Mouse (Mus musculus): ENCODE data around the gene Mapk8ip2. TPM values are rescaled to one million over a fixed set of nuclear protein-coding genes. Genes with fewer than 3 reads are reported as not detected.

Mapk8ip2 gene
- polyA plus RNA-seq, 1 experiment from 2014 or later = 2.0 TPM

DNA sequence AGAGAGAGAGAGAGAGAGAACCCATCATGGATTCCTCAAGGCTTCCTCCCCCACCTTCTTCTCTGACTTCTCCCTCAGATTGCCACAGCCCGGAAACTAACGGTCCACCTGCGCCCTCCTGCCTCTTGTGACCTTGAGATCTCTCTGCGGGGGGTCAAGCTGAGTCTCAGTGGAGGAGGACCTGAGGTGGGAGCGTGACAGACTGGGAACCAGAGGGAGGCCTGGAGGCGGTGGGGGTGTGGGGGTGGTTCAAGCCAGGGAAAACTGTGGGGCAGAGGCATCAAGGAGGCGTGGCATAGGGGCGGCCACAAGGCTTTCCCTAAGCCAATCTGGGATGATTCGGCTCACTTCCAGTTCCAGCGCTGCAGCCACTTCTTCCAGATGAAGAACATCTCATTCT lies 6.6 kb downstream of the Mapk8ip2 start:
- no peak overlapping the region for H3K4me2 ChIP-seq (replicated peaks; ENCODE audit: low read depth)
- no peak overlapping the region for H3K9ac ChIP-seq (ENCODE audit: low read depth, low read length)
- no peak overlapping the region for H3K4me3 ChIP-seq (ENCODE audit: low read depth, low read length)
- TF ChIP-seq CTCF (IDR thresholded peaks at IDR 0.05; ENCODE audit: low read depth) = no peak
- no peak overlapping the region for H3K27ac ChIP-seq (ENCODE audit: low read depth, low read length)
- WGBS = 65% methylated on average over 10 of the region's 10 CpGs
- no peaks in the 10 kb centered on the region for H3K9me3 ChIP-seq (ENCODE audit: control insufficient read depth)
- no peaks in the 10 kb centered on the region for H3K36me3 ChIP-seq (ENCODE audit: control insufficient read depth, insufficient read depth)
- no peak for ATAC-seq
- H3K4me1 ChIP-seq (replicated peaks; ENCODE audit: control insufficient read depth, insufficient read depth, low read length) = no peaks in the 10 kb centered on the region
- H3K27me3 ChIP-seq (replicated peaks; ENCODE audit: control insufficient read depth, insufficient read depth, low read length) = peaks cover 4% of the 10 kb centered on the region; the same call in 1 of the 2 replicates

DNA sequence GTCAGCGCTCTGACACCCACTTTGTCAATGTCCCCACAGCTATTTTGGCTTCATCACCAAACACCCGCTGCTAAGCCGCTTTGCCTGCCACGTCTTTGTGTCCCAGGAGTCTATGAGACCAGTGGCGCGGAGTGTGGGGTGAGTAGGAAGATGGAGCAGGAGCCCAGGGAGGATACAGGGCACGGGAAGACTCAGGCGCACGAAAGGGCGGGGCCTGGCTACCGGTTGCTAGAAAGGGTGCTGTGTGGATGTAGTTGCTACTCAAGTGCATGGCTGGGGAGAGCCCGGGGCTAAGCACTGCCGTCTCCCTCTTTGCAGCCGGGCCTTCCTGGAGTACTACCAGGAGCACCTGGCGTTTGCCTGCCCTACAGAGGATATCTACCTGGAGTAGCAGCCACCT lies 7.6 kb downstream of the Mapk8ip2 start:
- no peak for ATAC-seq
- WGBS = 75% methylated on average over 15 of the region's 15 CpGs
- Histone ChIP-seq H3K9me3 (ENCODE audit: control insufficient read depth) (no peaks in the 10 kb centered on the region), H3K4me2 (replicated peaks; ENCODE audit: low read depth) (no peak overlapping the region), H3K4me3 (ENCODE audit: low read depth, low read length) (no peak overlapping the region), H3K27me3 (replicated peaks; ENCODE audit: control insufficient read depth, insufficient read depth, low read length) (no peaks in the 10 kb centered on the region), H3K4me1 (replicated peaks; ENCODE audit: control insufficient read depth, insufficient read depth, low read length) (no peaks in the 10 kb centered on the region), H3K27ac (ENCODE audit: low read depth, low read length) (no peak overlapping the region), H3K9ac (ENCODE audit: low read depth, low read length) (no peak overlapping the region), H3K36me3 (ENCODE audit: control insufficient read depth, insufficient read depth) (no peaks in the 10 kb centered on the region)
- no peak for TF ChIP-seq CTCF (IDR thresholded peaks at IDR 0.05; ENCODE audit: low read depth)

DNA sequence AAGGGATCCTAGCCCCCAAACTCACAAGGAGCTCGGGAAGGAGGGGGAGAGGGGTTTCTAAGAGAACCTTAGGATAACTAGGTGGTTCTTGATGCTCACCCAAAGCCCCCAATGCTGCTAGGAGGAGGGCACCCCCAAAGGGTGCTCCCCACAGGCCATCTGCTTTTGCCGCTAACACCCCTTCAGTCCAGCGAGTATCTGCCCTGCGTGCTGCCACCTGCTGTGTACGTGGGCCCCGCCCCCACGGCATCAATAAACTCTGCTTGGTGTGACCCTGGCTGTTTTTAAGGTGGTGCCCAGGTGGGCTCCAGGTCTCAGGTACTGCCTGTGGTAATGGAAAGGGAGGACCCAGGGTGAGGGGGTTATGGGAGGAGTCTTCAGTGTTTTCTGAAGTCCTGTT lies 8.5 kb downstream of the Mapk8ip2 start:
- 56% methylated on average over 7 of the region's 7 CpGs for WGBS
- no peak for TF ChIP-seq CTCF (IDR thresholded peaks at IDR 0.05; ENCODE audit: low read depth)
- Histone ChIP-seq H3K27me3 (replicated peaks; ENCODE audit: control insufficient read depth, insufficient read depth, low read length) (no peaks in the 10 kb centered on the region), H3K9me3 (ENCODE audit: control insufficient read depth) (no peaks in the 10 kb centered on the region), H3K27ac (ENCODE audit: low read depth, low read length) (no peak overlapping the region), H3K4me1 (replicated peaks; ENCODE audit: control insufficient read depth, insufficient read depth, low read length) (no peaks in the 10 kb centered on the region), H3K4me2 (replicated peaks; ENCODE audit: low read depth) (no peak overlapping the region), H3K4me3 (ENCODE audit: low read depth, low read length) (no peak overlapping the region), H3K9ac (ENCODE audit: low read depth, low read length) (no peak overlapping the region), H3K36me3 (ENCODE audit: control insufficient read depth, insufficient read depth) (no peaks in the 10 kb centered on the region)
- ATAC-seq = no peak

DNA sequence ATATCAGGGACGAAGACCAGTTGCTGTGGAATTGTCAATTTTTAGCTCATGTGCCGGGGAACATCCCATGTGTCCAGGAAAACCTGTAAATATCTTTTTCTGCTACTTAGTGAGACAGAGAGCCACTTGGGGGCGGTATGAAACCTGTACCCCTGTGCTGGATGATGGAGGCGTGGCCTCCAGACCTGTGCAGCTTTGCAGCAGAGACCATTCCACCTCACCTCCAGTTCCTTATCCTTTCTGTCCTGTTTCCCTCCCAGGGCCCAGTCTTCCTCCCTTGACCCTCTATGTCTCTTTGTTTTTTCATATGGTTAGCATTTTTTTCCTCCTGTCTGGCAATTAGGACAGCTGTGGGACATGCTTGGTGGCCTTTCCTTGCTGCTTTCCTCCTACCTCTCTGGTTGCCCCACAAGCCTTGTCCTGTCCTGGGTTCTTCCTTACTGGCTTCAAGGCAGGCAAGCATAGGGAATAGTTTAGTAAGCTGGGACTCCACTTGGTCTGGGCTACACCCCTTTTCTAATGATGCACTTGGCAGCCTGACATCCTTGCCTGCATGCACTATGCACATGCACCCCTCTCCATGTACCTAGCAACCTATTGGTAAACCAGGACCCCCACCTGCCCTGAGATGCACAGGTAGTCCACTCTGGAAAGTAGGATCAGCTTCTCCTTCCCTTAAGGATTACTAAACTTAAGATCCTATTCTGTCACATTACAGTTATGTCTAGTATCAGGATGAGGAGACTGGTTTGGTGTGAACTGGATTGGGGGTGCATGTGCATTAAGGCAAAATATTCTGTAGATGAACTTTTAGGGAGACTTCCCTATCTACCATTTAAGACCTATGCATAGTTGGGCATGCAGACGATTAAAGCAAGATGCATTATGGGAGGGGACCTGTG lies 9.9 kb downstream of the Mapk8ip2 start:
- ATAC-seq = no peak
- H3K36me3 ChIP-seq (ENCODE audit: control insufficient read depth, insufficient read depth) = no peaks in the 10 kb centered on the region
- no peak overlapping the region for H3K9ac ChIP-seq (ENCODE audit: low read depth, low read length)
- H3K4me2 ChIP-seq (replicated peaks; ENCODE audit: low read depth) = no peak overlapping the region
- peak; percentile 54 for TF ChIP-seq CTCF (IDR thresholded peaks at IDR 0.05; ENCODE audit: low read depth)
- no peak overlapping the region for H3K27ac ChIP-seq (ENCODE audit: low read depth, low read length)
- no peaks in the 10 kb centered on the region for H3K27me3 ChIP-seq (replicated peaks; ENCODE audit: control insufficient read depth, insufficient read depth, low read length)
- WGBS = 48% methylated on average over 5 of the region's 5 CpGs
- H3K9me3 ChIP-seq (ENCODE audit: control insufficient read depth) = no peaks in the 10 kb centered on the region
- no peaks in the 10 kb centered on the region for H3K4me1 ChIP-seq (replicated peaks; ENCODE audit: control insufficient read depth, insufficient read depth, low read length)
- no peak overlapping the region for H3K4me3 ChIP-seq (ENCODE audit: low read depth, low read length)

DNA sequence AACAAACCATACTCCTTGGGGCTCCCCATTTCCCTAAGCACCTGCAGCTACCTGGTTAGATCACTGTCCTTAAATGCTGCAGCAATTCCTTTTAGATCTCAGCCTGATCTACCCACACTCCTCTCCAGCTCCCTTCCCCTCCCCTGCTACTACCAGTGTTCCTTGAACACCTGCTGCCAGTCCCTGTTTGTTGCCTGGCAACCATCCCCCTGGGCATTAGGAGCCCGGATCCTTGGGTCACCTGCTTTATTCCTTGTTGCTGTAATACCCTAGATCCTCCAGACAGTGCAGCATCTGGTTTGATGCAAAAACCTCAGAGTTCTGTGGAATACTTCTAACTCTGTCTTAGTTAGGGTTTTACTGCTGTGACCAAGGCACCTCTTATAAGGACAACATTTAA lies 11.3 kb downstream of the Mapk8ip2 start:
- no peak for TF ChIP-seq CTCF (IDR thresholded peaks at IDR 0.05; ENCODE audit: low read depth)
- Histone ChIP-seq H3K27ac (ENCODE audit: low read depth, low read length) (no peak overlapping the region), H3K27me3 (replicated peaks; ENCODE audit: control insufficient read depth, insufficient read depth, low read length) (no peaks in the 10 kb centered on the region), H3K9ac (ENCODE audit: low read depth, low read length) (no peak overlapping the region), H3K4me3 (ENCODE audit: low read depth, low read length) (no peak overlapping the region), H3K4me2 (replicated peaks; ENCODE audit: low read depth) (no peak overlapping the region), H3K9me3 (ENCODE audit: control insufficient read depth) (no peaks in the 10 kb centered on the region), H3K4me1 (replicated peaks; ENCODE audit: control insufficient read depth, insufficient read depth, low read length) (no peaks in the 10 kb centered on the region), H3K36me3 (ENCODE audit: control insufficient read depth, insufficient read depth) (no peaks in the 10 kb centered on the region)
- no peak for ATAC-seq
- WGBS = 4% methylated on average over 1 of the region's 1 CpGs

DNA sequence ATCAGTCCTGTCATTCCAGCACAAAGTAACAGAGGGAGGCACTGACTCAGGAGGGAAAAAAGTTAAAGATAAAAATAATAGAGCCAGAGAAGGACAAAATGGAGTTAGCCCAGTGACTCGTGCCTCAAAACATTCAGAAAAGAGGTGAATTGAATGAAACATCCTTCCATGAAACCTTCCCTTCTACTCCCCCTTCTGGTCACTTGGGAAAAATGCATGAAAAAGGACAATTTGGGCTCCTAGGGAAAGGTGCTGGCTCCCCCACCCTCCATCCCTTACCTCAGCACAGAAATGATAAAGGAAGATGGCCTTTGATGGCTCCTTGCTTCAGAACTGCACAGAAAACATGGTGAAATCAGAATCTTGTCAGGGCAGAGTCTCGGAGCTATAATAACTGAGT lies 14.9 kb downstream of the Mapk8ip2 start:
- no peak for ATAC-seq

More for the DNA sequence above, 14.9 kb downstream of the Mapk8ip2 start:
- no peaks in the 10 kb centered on the region for H3K4me1 ChIP-seq (replicated peaks; ENCODE audit: control insufficient read depth, insufficient read depth, low read length)
- H3K36me3 ChIP-seq (ENCODE audit: control insufficient read depth, insufficient read depth) = no peaks in the 10 kb centered on the region
- H3K27ac ChIP-seq (ENCODE audit: low read depth, low read length) = no peak overlapping the region
- no peaks in the 10 kb centered on the region for H3K9me3 ChIP-seq (ENCODE audit: control insufficient read depth)
- no peak overlapping the region for H3K4me2 ChIP-seq (replicated peaks; ENCODE audit: low read depth)
- no peak overlapping the region for H3K9ac ChIP-seq (ENCODE audit: low read depth, low read length)
- no peaks in the 10 kb centered on the region for H3K27me3 ChIP-seq (replicated peaks; ENCODE audit: control insufficient read depth, insufficient read depth, low read length)
- H3K4me3 ChIP-seq (ENCODE audit: low read depth, low read length) = no peak overlapping the region
- peak; percentile 78 for TF ChIP-seq CTCF (IDR thresholded peaks at IDR 0.05; ENCODE audit: low read depth)
- 34% methylated on average over 2 of the region's 2 CpGs for WGBS
